Mouse (Mus musculus) G1E (cell line): ENCODE results near the gene Oas3.
"Not testable (repeated sequence)": the region's sequence is repeated elsewhere in the genome, so short reads cannot be mapped to it uniquely, and the experiment has no call there.

ENCODE experiments used
- GATA1 ChIP-seq: IDR thresholded peaks from 2 replicates; pipeline ENCODE4 v1.6.1; 2012; ENCODE audit warnings: borderline replicate concordance, low read length, inconsistent platforms, mixed read lengths
- POLR2AphosphoS5 ChIP-seq: IDR thresholded peaks from 2 replicates; pipeline ENCODE4 v1.6.1; 2012; ENCODE audit warnings: low read depth, low read length, inconsistent platforms; ENCODE audit not compliant: insufficient replicate concordance

DNA sequence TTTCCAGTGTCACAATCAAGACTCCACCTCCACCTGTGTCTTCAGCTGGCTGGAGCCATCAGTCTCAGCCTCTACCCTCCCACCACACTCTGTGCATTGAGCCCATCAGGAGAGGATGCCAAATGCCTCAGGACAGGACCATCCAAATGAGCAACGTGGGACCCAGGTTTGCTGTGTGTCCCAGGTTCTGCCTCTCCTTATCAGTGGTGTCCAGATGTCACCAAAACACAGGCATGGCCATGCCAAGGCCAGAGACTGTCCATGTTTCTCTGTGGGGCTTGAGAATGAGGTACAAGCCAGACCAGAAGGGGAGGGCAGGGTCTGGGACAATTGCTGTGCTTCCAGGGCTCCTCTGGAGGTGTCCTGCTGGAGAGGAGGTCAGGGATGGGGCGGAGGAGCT is 21.5 kb upstream of the Oas3 start:
- TF ChIP-seq GATA1, POLR2AphosphoS5: not testable (repeated sequence)
